Mouse (Mus musculus) lung, postnatal 0 days (tissue): ENCODE measurements around the gene Psmc2.

ENCODE experiments used
- CTCF ChIP-seq: IDR thresholded peaks from 2 replicates; pipeline ENCODE4 v1.5.1; 2016; ENCODE audit warnings: antibody characterized with exemption, mild to moderate bottlenecking
- EP300 ChIP-seq: IDR thresholded peaks from 2 replicates; pipeline ENCODE4 v1.6.1; 2016; ENCODE audit warnings: antibody characterized with exemption, mild to moderate bottlenecking, control low read depth

DNA sequence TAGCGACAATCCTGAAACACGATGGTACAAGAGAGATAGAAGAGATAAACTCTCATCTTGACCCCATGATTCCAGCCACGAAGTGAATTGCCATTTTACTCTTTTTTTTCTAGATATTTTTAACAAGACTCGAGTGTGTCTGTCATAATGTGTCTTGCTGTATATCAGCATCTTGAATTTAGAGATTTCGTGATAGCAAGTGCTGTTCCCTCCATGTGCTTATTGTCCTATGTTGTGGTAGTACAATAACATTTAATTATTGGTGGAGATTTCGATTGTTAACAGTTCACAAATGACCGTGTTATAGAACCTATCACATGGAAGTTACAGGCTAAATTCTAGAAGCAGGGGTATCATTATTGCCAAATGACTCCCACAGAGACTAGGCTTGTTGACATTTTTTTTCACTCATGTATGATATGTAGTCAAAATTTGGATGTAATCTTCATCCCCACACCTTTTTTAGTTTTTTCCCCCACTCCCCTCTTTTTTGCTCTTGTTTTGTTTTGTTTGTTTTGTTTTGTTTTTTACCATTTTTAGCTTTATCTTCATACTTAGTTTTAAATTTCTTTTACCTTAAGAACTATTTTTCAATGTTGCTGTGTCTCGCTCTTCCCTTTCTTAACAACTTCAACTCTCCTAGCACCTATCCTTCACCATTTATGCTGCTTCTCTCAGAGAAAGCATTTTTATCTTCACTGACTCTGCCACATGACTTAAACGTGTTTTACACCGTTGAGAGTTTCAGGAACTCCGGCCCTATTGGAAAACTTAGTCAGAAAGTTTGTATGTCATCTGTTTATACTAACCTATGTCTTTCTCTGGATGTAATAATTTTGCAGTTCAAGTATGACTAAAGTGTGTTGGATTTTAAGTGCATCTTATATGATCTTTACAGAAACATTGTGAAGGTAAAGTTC is 2.4 kb downstream of the Psmc2 start:
- TF ChIP-seq CTCF = no peak
- TF ChIP-seq EP300 = no peak
